Mouse (Mus musculus) layer of hippocampus, postnatal 14 days (tissue): Measurements from ENCODE around the gene Trmt2b. TPM values are rescaled to one million over a fixed set of nuclear protein-coding genes. Genes with fewer than 3 reads are reported as not detected.
"Not testable (repeated sequence)": the region's sequence is repeated elsewhere in the genome, so short reads cannot be mapped to it uniquely, and the experiment has no call there.

Source experiments
- DNase-seq, 2 experiments: peaks; one replicate each; pipeline ENCODE4 v3.0.0; 2021 to 2022; ENCODE audit warnings: low spot score in 2 of 2, mixed read lengths in 1 of 2
- long read RNA-seq, 2 experiments: library from polyadenylated mRNA; stranded (forward); transcript quantifications; one replicate each; pipeline ENCODE4 v2.0.0; 2021
- total RNA-seq, 2 experiments: library from RNA; stranded (reverse); gene quantifications; 2 replicates each; pipeline ENCODE4 v1.2.3; 2021

Gene Trmt2b
- total RNA-seq = 1 to 10 TPM; 5.9 to 6.8 TPM
- long read RNA-seq, experiment 1, transcript Trmt2b-202 (13 exons, 3,119 nt) = major isoform, 9 of 12 reads
- long read RNA-seq, experiment 1, partial matches to known transcripts = 2 of 12 reads
- long read RNA-seq, experiment 1, other reads (novel, unspliced or antisense) = 1 of 12 reads
- long read RNA-seq, experiment 2, partial matches to known transcripts = 0 of 7 reads
- long read RNA-seq, experiment 2, other reads (novel, unspliced or antisense) = 2 of 7 reads

- peak; percentile 21 to 30 for DNase-seq
Observed at GRCm38 (mm10) chrX:134276275-134277160, at the start of gene Trmt2b. TSS of gene Trmt2b (minus strand) at chrX:134276984.

- peak in 1 of 2 experiments; percentile 14 for DNase-seq
Observed at GRCm38 (mm10) chrX:134319153-134319932, 42.6 kb upstream of the Trmt2b start.

GRCm38 (mm10) chrX:134311193-134311592, 34.4 kb upstream of the Trmt2b start:
- DNase-seq = not testable (repeated sequence)

GRCm38 (mm10) chrX:134308275-134308634, 31.5 kb upstream of the Trmt2b start:
- DNase-seq = no peak

GRCm38 (mm10) chrX:134307534-134308274, 30.9 kb upstream of the Trmt2b start, which contains the start of gene Cenpi:
TSS of gene Cenpi (plus strand) at chrX:134308084.
- peak; percentile 75 to 87 for DNase-seq

GRCm38 (mm10) chrX:134303287-134303686, 26.5 kb upstream of the Trmt2b start:
- DNase-seq = no peak

- no peak for DNase-seq
Observed at GRCm38 (mm10) chrX:134300219-134300618, 23.4 kb upstream of the Trmt2b start.

GRCm38 (mm10) chrX:134297195-134297594, 20.4 kb upstream of the Trmt2b start:
- peak in 1 of 2 experiments; percentile 11 for DNase-seq

GRCm38 (mm10) chrX:134296737-134297136, 20.0 kb upstream of the Trmt2b start:
- no peak for DNase-seq

GRCm38 (mm10) chrX:134296301-134296700, 19.5 kb upstream of the Trmt2b start:
- peak; percentile 6 to 9 for DNase-seq

- no peak for DNase-seq
Observed at GRCm38 (mm10) chrX:134287305-134287704, 10.5 kb upstream of the Trmt2b start.

- DNase-seq = no peak
Observed at GRCm38 (mm10) chrX:134285791-134286190, 9.0 kb upstream of the Trmt2b start.

- no peak for DNase-seq
Observed at GRCm38 (mm10) chrX:134285102-134285501, 8.3 kb upstream of the Trmt2b start.

- no peak for DNase-seq
Observed at GRCm38 (mm10) chrX:134280531-134280930, 3.7 kb upstream of the Trmt2b start.

- DNase-seq = no peak
Observed at GRCm38 (mm10) chrX:134275715-134276114, 1.1 kb downstream of the Trmt2b start.

GRCm38 (mm10) chrX:134262129-134262528, 14.7 kb downstream of the Trmt2b start:
- DNase-seq = no peak

GRCm38 (mm10) chrX:134261191-134261590, 15.6 kb downstream of the Trmt2b start:
- DNase-seq = no peak

GRCm38 (mm10) chrX:134248202-134248601, 28.6 kb downstream of the Trmt2b start:
- no peak for DNase-seq

- DNase-seq = no peak
Observed at GRCm38 (mm10) chrX:134245946-134246345, 30.8 kb downstream of the Trmt2b start.

GRCm38 (mm10) chrX:134238266-134238665, 38.5 kb downstream of the Trmt2b start:
- DNase-seq = no peak

- no peak for DNase-seq
Observed at GRCm38 (mm10) chrX:134233048-134233447, 43.7 kb downstream of the Trmt2b start.
